Mouse (Mus musculus): Measurements from ENCODE around the gene Olfr659.

Gene Olfr659

GRCm38 (mm10) chr7:104666453-104666852, at the start of gene Olfr659:
Gene Olfr659 (plus strand): TSS chr7:104666753.
- no peak for DNase-seq (ENCODE audit: low spot score in 2 of 2)

DNA sequence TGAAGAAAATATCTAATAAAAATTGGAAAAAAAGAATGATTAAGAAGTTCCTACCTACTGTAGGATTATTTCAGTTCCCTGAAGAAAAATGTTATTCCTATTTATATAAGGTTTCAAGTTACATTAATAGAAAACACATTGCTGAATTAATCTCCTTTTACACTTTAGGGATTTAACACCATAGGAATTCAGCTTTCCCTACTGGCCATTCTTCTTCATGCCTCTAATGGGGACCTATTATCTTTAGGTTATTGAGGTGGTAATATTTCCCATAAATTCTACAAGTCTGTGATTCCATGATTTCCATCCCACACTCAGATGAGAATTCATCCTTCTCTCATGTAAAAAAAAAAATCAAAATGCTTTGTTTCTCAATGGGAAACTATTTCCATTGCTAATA, 42.1 kb upstream of the Olfr659 start, which contains the start of gene Olfr657:
Gene Olfr657 (plus strand): TSS at position 301 of the 400 bp plus-strand sequence.
- DNase-seq (ENCODE audit: low spot score in 2 of 2), result no peak

GRCm38 (mm10) chr7:104646841-104647482, 19.6 kb upstream of the Olfr659 start, which contains the start of gene Olfr658:
Gene Olfr658 (minus strand): TSS chr7:104647305.
- DNase-seq (ENCODE audit: low spot score in 2 of 2), result peak; percentile 26 to 30

DNA sequence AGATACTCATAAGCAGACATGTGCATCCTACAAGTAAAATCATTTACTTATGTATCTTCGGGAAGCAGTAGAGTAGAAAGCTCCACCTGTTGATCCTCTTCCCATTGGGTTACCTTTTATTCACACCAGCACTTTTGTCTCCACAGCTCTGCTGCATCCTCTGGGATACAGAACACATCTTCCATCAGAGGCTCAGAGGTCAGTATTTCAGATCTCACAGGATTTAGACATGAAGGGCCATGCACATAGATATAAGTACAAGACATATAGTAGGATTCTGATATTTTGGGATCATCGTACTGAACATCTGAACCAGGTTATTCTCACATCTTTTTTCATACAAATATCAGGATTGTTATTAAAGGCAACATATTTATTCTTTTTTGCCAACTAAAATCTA, 19.6 kb downstream of the Olfr659 start, which contains the start of gene Olfr661:
Gene Olfr661 (plus strand): TSS at position 301 of the 400 bp plus-strand sequence.
- no peak for DNase-seq (ENCODE audit: low spot score in 2 of 2)

Data from spleen, postnatal 36 days (tissue).